Mouse (Mus musculus) WW6 (cell line): ENCODE results near the gene 9130213A22Rik.

Experiments
- DNase-seq: peaks from one replicate; pipeline ENCODE4 v3.0.0-alpha.2; 2013; ENCODE audit warnings: low read depth, low spot score

Gene 9130213A22Rik

DNA sequence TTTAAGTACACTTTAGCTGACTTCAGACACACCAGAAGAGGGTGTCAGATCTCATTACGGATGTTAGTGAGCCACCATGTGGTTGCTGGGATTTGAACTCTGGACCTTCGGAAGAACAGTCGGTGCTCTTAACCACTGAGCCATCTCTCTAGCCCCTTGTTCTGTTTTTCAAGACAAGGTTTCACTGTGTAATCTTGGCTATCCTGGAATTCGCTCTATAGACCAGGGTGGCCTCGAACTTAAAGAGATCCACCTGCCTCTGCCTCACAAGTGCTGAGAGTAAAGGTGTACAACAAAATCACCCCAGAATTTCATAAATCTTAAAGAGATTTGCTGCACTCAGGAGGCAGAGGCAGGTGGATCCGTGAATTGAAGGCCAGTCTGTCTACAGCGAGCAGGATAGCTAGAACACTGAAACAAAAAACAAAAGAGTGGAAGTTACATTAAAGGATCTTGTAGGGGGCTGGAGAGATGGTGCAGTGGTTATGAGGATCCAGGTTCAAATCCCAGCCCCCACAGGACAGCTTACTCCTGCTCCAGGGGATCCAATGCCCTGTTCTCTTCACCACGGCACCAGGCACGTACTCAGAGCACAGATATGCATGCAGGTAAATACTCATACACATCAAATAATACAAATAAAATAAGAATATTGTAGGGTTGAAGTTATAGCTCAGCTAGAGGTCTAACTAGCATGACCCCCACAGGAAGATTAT is 46.5 kb downstream of the 9130213A22Rik start:
- no peak for DNase-seq

DNA sequence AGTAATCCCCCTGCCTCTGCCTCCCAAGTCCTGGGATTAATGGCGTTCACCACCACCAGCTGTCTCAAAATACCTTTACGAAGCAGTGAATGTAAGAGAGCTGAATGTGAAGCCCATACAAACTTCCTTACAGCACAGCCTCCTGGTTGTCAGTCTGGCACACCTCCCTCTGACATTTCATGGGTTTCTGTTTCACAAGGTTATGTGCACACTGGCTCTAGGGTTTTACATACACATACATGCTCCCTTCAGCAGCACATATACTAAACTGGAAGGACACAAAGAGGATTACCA is 47.7 kb downstream of the 9130213A22Rik start:
- no peak for DNase-seq

DNA sequence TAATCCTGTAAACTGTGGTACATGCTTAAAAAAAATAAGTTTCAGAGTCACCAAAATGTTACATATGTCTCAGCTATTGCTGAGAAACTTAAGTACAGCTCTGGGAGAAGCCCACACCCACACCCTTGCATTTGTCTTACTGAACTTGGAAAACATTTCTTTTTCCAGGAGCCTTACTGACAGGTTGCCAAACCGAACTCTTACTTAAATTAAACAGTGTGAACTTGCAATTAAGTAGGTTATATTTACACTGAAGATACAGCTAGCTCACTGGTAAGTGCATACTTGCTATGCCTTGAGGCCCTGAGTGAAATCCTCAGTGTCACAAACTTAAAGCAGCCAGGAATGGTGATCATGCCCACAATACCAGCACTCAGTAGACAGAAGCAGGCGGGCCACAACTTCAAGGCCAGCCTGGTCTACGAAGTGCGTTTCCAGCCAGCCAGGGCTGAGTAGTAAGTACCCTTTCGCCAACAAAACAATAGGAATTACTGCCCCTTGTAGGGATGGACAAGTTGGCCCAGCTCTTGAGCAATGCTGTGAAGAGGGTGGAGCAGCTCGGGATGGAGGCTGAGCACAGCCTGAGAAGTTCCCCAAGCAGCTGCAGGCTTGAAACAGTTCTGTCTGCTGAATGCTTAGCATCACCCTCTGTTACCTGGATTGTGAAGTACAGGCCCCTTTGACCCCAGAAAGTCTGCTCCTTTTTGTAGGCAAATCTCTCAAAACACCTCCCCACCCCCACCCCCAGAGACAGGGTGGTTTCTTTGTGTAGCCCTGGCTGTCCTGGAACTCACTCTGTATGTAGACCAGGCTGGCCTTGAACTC is 48.2 kb downstream of the 9130213A22Rik start:
- no peak for DNase-seq

DNA sequence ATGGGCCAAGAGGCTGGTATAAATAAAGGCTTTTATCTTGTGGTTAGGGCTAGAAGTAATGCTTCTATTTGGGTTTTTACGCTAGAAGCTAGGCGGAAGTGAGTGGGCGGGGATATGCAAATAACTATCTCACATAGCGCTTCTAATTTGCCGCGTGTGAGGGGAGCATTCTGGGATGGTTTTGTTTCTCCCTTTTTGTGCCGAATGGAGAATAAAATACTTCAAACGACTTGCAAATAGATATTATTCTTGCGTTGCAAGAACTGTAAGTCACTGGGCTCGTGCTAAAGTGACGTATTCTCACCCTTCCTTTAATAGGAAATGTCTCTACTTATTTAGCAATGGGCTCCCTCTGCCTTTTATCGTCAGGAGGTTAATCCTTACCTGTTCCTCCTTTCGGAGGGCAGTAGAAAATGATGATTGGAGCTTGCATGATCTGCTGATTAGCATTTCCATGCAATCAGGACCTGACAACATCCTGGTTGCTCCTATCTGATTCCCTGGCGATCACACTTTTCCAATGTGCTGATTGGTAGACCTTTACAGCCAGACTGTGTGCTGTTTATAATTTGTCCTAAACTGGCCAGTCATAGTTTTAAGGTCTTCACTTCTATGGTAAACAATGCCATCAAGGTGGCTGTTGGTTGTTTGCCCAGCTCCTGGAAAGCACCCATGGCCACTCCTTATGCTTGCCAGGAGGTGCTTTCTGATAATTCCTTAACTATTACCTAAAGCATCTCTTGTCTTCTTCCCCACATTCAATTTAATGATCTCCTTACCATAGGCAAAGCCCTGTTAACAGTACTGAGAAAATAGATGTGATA is 49.1 kb downstream of the 9130213A22Rik start:
- peak; percentile 85 for DNase-seq

DNA sequence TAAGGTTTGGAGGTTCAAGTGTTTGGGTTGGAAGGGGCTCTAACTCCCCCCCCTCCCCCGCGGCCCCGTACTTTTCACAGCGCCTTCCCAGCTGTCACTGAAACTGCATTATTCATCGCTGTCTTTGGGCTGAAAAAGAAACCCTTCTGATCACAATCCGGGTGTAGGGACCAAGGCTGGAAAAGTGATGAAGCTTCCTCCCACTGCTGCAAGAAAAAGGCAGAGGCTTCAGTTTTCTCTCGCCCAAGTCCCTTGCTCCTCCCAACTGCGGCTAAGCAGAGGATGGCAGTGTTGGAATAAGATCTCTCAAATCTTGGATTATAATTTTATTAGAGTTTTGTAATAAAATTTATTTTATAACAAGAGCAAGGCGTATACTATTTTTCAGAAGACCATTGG is 49.7 kb downstream of the 9130213A22Rik start:
- DNase-seq = no peak

DNA sequence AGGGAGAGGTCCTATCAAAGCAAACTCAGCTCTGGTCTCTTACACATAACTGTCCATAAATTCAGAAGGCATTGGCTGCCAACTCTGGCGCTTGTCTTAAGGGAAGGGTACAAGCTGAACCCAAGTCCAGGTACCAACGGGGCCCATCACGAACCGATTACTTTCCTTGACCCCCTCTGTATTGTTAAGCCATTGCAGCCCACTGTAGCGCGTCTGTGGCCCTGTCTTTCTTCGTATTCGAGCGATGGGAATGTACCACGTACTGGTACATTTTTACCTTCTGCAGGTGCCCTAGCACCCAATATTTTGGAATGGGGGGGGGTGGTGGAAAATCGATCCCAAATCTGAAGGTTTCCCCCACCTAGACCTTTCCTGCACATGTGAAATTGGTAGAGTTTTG is 50.2 kb downstream of the 9130213A22Rik start:
- no peak for DNase-seq

DNA sequence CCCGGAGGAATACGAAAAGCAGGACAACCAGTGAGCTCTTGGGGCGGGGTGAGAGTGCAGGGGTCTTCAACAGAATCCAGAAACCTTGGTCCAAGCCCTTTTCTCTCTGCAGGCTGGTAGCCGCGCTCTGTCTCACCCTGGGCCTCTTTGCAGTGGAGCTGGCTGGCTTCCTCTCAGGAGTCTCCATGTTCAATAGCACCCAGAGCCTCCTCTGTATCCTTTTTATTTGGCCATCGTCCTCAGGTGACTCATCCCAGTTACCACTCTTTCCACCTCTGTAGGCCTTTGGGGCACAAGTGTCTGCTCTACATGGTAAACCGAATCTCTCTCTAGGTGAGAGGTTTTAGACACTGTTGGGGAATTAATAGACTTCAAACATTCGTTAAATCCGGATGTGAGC is 51.1 kb downstream of the 9130213A22Rik start:
- DNase-seq = no peak

DNA sequence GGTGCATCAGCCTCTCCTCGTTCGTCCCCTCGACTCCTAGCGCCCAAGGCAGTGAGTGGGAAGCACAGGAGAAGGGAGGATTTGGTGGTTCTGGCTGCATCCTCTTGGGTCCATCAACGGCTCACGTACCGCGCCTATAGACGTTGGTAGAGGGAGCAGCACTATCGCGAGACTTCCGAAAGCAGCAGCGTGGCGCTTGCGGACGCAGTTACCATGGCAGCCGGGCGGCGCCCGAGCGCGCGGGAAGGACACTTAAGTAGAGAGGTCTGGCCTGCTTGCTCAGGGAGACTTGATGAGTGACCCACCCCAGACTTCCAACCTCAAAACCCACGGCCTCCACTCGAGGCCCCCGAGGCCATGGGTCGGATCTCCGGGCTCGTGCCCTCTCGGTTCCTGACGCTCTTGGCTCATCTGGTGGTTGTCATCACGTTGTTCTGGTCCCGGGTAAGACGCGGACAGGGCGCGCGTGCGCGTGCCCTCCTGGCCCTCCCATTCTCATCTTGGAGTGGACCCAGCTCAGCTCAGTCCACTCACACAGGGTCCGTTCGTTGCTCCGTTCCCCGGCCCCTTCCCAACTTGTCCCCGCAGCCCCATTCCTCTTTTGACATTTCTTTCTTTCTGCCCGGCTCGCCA is 51.7 kb downstream of the 9130213A22Rik start, which contains the start of gene Tmem107:
Gene Tmem107 (plus strand): TSS at position 217 of the 633 bp plus-strand sequence.
- peak; percentile 92 for DNase-seq

DNA sequence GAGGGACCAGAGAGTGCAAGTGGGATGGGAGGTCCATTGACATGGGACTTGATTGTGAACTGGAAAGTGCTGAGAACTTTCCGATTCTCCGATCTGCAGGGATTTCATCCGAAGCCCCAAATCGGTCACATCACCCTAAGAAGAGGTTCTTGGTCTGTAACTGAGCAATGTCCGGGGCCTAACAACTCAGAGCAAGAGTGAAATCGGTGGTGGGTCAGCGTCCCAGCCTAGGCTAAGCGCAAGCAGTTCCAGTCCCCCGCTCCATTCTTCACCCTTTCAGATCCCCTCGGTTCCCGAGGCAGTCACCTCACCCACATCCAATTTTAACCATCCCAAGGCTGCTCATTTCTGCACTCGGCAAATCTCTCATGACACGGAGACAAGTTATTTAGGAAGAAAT is 52.3 kb downstream of the 9130213A22Rik start:
- DNase-seq = no peak
